Mouse (Mus musculus): ENCODE measurements around the gene Nadk. TPM values are rescaled to one million over a fixed set of nuclear protein-coding genes. Genes with fewer than 3 reads are reported as not detected.
A peak's percentile ranks its signal among the peaks of the same experiment; 100 is the strongest.
"Not testable (repeated sequence)": the region's sequence is repeated elsewhere in the genome, so short reads cannot be mapped to it uniquely, and the experiment has no call there.

Gene Nadk
- polyA plus RNA-seq, 1 experiment from 2014 or later: 109 TPM

DNA sequence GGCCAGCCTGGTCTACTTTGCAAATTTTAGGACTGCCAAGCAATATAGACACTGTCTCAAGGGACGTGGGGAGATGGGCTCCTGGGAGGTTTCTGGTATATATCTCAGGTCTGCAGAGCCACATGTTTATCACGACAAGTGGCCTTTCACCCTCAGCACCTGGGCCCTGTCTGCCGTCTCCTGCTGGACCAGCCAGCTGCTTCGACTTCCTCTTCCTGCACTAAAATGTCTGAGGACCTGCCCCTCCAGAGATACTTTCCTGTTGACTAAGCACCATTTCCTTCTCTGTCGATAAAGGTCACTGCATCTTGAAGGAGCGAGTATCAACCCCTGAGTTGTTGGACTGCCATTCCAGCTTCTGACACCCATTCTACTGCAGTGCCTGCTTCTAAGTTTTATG is 2.7 kb upstream of the Nadk start:
- 84% methylated on average over 6 of the region's 6 CpGs for WGBS
- peaks cover 64% of the 10 kb centered on the region for H3K36me3 ChIP-seq
- peaks cover 12% of the 10 kb centered on the region for H3K4me1 ChIP-seq
- no peak overlapping the region for H3K27ac ChIP-seq (replicated peaks)
- no peak overlapping the region for H3K4me2 ChIP-seq (replicated peaks)
- H3K9me3 ChIP-seq: no peaks in the 10 kb centered on the region
- no peak for ATAC-seq (replicated peaks)
- no peaks in the 10 kb centered on the region for H3K27me3 ChIP-seq
- no peak overlapping the region for H3K9ac ChIP-seq (replicated peaks)
- H3K4me3 ChIP-seq: no peak overlapping the region

GRCm38 (mm10) chr4:155560932-155561331 is 1.2 kb upstream of the Nadk start:
- Histone ChIP-seq H3K27ac (replicated peaks) (no peak overlapping the region), H3K9me3 (no peaks in the 10 kb centered on the region), H3K4me1 (peaks cover 25% of the 10 kb centered on the region), H3K9ac (replicated peaks) (no peak overlapping the region), H3K36me3 (peaks cover 50% of the 10 kb centered on the region), H3K27me3 (no peaks in the 10 kb centered on the region), H3K4me3 (no peak overlapping the region), H3K4me2 (replicated peaks) (no peak overlapping the region)
- WGBS: 51% methylated on average over 2 of the region's 2 CpGs
- ATAC-seq (replicated peaks): no peak

DNA sequence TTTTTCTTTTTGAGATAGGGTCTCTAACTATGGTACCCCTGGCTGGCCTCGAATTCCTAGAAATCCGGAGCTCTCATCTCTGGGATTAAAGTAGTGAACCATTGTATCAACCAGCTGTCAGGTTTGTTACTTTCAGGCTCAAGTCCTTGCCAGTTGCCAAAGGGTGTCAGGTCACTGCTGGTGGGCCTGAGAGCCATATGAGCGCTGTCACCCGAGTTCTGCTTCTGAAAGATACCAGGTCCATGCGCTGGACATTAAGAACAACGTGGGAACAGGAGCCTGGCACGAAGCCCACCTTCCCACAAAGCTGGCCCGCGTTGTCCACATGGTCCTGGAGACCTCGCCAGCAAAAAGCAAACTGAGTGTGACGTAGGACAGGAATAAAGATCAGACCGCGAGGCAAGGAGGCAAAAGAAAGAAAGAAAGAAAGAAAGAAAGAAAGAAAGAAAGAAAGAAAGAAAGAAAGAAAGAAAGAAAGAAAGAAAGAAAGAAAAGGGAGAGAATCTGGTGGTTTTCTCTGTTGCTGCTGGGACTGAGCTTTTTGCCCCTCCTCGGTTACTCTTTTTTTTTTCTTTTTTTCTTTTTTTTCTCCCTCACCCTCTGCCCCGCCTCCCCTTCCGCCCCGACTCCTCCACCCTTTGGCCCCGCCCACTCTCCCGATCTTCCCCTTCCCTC is 684 bp downstream of the Nadk start:
- Histone ChIP-seq H3K27ac (replicated peaks) (peak overlapping the region; percentile 84), H3K9me3 (no peaks in the 10 kb centered on the region), H3K9ac (replicated peaks) (peak overlapping the region; percentile 88), H3K36me3 (peaks cover 32% of the 10 kb centered on the region), H3K4me2 (replicated peaks) (peak overlapping the region; percentile 82), H3K27me3 (no peaks in the 10 kb centered on the region), H3K4me3 (peak overlapping the region; percentile 88), H3K4me1 (peaks cover 29% of the 10 kb centered on the region)
- ATAC-seq (replicated peaks): no peak; the same call in 1 of the 2 replicates
- 3% methylated on average over 19 of the region's 19 CpGs for WGBS

GRCm38 (mm10) chr4:155563400-155564231 is 1.4 kb downstream of the Nadk start:
- H3K9ac ChIP-seq (replicated peaks): peak overlapping the region; percentile 88
- peak overlapping the region; percentile 82 for H3K4me2 ChIP-seq (replicated peaks)
- no peaks in the 10 kb centered on the region for H3K27me3 ChIP-seq
- peaks cover 26% of the 10 kb centered on the region for H3K36me3 ChIP-seq
- WGBS: under 1% methylated on average over 65 of the region's 69 CpGs
- ATAC-seq (replicated peaks): peak; percentile 98
- H3K27ac ChIP-seq (replicated peaks): peak overlapping the region; percentile 84
- H3K4me1 ChIP-seq: peaks cover 29% of the 10 kb centered on the region
- H3K4me3 ChIP-seq: peak overlapping the region; percentile 88
- no peaks in the 10 kb centered on the region for H3K9me3 ChIP-seq

- Histone ChIP-seq H3K4me1 (peaks cover 29% of the 10 kb centered on the region), H3K27ac (replicated peaks) (peak overlapping the region; percentile 84), H3K27me3 (no peaks in the 10 kb centered on the region), H3K9me3 (no peaks in the 10 kb centered on the region), H3K4me2 (replicated peaks) (peak overlapping the region; percentile 82), H3K9ac (replicated peaks) (peak overlapping the region; percentile 88), H3K36me3 (peaks cover 17% of the 10 kb centered on the region), H3K4me3 (peak overlapping the region; percentile 88)
- ATAC-seq (replicated peaks): no peak
- WGBS: 15% methylated on average over 20 of the region's 20 CpGs
These were observed 2.3 kb downstream of the Nadk start for GRCm38 (mm10) chr4:155564315-155565069.

GRCm38 (mm10) chr4:155566555-155566954 is 4.4 kb downstream of the Nadk start:
- no peaks in the 10 kb centered on the region for H3K9me3 ChIP-seq
- H3K4me2 ChIP-seq (replicated peaks): no peak overlapping the region
- no peak overlapping the region for H3K9ac ChIP-seq (replicated peaks)
- no peaks in the 10 kb centered on the region for H3K27me3 ChIP-seq
- no peak overlapping the region for H3K4me3 ChIP-seq
- WGBS: 90% methylated on average over 8 of the region's 8 CpGs
- no peak overlapping the region for H3K27ac ChIP-seq (replicated peaks)
- no peaks in the 10 kb centered on the region for H3K36me3 ChIP-seq
- peaks cover 29% of the 10 kb centered on the region for H3K4me1 ChIP-seq
- ATAC-seq (replicated peaks): no peak

- Histone ChIP-seq H3K9ac (replicated peaks) (no peak overlapping the region), H3K27me3 (no peaks in the 10 kb centered on the region)
- ATAC-seq (replicated peaks): no peak
These were observed 6.0 kb downstream of the Nadk start for GRCm38 (mm10) chr4:155568170-155568569.

GRCm38 (mm10) chr4:155568632-155569370 is 6.6 kb downstream of the Nadk start:
- H3K27ac ChIP-seq (replicated peaks): no peak overlapping the region
- H3K4me3 ChIP-seq: no peak overlapping the region
- no peaks in the 10 kb centered on the region for H3K36me3 ChIP-seq
- no peak for ATAC-seq (replicated peaks)
- no peak overlapping the region for H3K4me2 ChIP-seq (replicated peaks)
- H3K4me1 ChIP-seq: peaks cover 21% of the 10 kb centered on the region
- WGBS: 94% methylated on average over 7 of the region's 7 CpGs
- no peaks in the 10 kb centered on the region for H3K9me3 ChIP-seq
- H3K27me3 ChIP-seq: no peaks in the 10 kb centered on the region
- no peak overlapping the region for H3K9ac ChIP-seq (replicated peaks)

More at GRCm38 (mm10) chr4:155568170-155568569, 6.0 kb downstream of the Nadk start:
- H3K4me3 ChIP-seq: no peak overlapping the region
- H3K4me2 ChIP-seq (replicated peaks): no peak overlapping the region
- no peaks in the 10 kb centered on the region for H3K9me3 ChIP-seq
- H3K27ac ChIP-seq (replicated peaks): no peak overlapping the region
- peaks cover 21% of the 10 kb centered on the region for H3K4me1 ChIP-seq
- H3K36me3 ChIP-seq: no peaks in the 10 kb centered on the region
- WGBS: 37% methylated on average over 2 of the region's 2 CpGs

- Histone ChIP-seq H3K27me3 (no peaks in the 10 kb centered on the region), H3K9ac (replicated peaks) (no peak overlapping the region), H3K36me3 (no peaks in the 10 kb centered on the region), H3K4me1 (peaks cover 13% of the 10 kb centered on the region), H3K4me2 (replicated peaks) (no peak overlapping the region), H3K27ac (replicated peaks) (no peak overlapping the region), H3K4me3 (no peak overlapping the region), H3K9me3 (no peaks in the 10 kb centered on the region)
- WGBS: 94% methylated on average over 6 of the region's 6 CpGs
- no peak for ATAC-seq (replicated peaks)
These were observed 7.6 kb downstream of the Nadk start for GRCm38 (mm10) chr4:155569818-155570217.

- not testable (repeated sequence) for H3K9ac ChIP-seq (replicated peaks); H3K27me3 ChIP-seq; H3K36me3 ChIP-seq; H3K4me2 ChIP-seq (replicated peaks); H3K9me3 ChIP-seq; H3K4me1 ChIP-seq; H3K4me3 ChIP-seq; H3K27ac ChIP-seq (replicated peaks); ATAC-seq (replicated peaks)
- WGBS: 94% methylated on average over 11 of the region's 11 CpGs
These were observed 8.1 kb downstream of the Nadk start for GRCm38 (mm10) chr4:155570315-155570714.

- no peaks in the 10 kb centered on the region for H3K9me3 ChIP-seq
- H3K27ac ChIP-seq (replicated peaks): no peak overlapping the region
- H3K27me3 ChIP-seq: no peaks in the 10 kb centered on the region
- 85% methylated on average over 2 of the region's 2 CpGs for WGBS
- H3K36me3 ChIP-seq: no peaks in the 10 kb centered on the region; the same call in 1 of the 2 replicates
- H3K4me1 ChIP-seq: no peaks in the 10 kb centered on the region
- no peak overlapping the region for H3K4me3 ChIP-seq
- ATAC-seq (replicated peaks): no peak
- no peak overlapping the region for H3K4me2 ChIP-seq (replicated peaks)
- no peak overlapping the region for H3K9ac ChIP-seq (replicated peaks)
These were observed 9.3 kb downstream of the Nadk start for GRCm38 (mm10) chr4:155571442-155571841.
